Mouse (Mus musculus): Measurements from ENCODE around the gene Snx9.

The Snx9 gene

GRCm38 (mm10) chr17:5842988-5843640 lies 2.0 kb downstream of the Snx9 start:
- DNase-seq (ENCODE audit: low spot score in 2 of 2), result no peak

DNA sequence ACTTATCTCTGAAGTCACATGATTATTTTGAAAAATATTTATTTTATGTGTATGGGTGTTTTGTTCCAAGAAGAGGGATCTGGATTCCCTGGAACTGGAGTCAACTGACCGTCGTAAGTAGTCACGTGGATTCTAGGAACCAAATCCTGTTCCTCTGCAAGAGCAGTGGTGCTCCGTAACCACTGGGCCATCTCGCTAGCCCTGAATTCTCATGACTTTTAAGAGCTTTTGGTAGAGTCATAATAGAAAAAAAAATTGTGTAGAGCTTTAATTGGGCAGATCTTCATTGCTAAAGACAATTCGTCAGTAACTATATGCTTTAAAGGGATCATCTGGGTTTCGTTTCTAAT lies 2.5 kb downstream of the Snx9 start:
- DNase-seq (ENCODE audit: low spot score in 2 of 2), result no peak

DNA sequence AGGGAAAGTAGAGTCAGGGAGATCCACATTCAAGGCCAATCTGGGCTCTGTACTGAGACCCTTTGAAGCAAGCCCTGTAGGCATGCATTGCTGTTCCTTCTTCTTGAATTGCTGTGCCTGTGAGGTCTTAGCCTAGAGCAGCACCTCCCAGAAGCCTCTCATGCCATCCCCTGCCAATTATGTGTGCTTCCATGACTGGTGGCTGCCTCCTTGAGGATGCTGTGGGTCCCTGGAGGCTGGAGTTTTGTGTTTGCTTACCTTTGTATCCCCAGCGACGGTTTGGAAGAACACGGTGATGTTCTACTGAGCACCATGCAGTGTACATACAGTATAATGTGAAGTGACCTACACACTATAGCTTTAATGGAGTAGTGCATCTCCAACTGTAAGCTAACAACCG lies 4.2 kb downstream of the Snx9 start:
- DNase-seq (ENCODE audit: low spot score in 2 of 2), result no peak

GRCm38 (mm10) chr17:5846101-5846500 lies 5.0 kb downstream of the Snx9 start:
- DNase-seq (ENCODE audit: low spot score in 2 of 2), result no peak

DNA sequence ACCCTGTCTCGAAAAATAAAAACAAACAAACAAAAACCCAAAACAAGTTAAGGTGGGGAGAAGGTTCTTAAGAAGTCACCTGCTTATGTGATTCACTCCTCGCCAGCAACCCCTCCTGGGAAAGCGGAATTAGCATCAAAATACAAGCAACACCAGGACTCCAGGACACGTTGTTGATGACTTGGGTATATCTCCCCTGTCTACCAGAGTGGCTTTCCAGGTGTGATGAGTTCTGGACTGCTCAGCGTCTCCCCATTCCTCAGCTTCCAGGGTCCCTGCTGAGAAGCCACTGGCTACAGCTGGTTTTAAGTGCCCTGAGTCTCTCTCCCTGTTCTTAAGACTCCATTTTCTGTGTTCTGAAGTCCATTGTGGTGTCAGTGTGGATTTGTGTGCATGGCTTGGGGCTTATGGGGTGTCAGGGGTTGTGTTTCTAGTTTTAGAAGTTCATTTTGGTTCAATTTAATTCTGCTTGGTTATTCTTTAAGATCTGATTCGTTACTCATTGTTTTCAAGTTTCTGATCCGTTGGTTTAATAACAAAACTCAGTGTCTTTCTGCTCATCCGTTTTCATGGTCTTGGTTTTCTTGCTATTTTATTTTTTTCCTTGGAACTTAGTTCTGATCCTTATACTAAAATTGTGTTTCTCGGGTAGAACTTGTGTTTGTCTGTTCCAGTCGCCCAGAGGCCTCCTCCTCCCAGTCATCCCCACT lies 7.7 kb downstream of the Snx9 start:
- DNase-seq (ENCODE audit: low spot score in 2 of 2), result no peak

DNA sequence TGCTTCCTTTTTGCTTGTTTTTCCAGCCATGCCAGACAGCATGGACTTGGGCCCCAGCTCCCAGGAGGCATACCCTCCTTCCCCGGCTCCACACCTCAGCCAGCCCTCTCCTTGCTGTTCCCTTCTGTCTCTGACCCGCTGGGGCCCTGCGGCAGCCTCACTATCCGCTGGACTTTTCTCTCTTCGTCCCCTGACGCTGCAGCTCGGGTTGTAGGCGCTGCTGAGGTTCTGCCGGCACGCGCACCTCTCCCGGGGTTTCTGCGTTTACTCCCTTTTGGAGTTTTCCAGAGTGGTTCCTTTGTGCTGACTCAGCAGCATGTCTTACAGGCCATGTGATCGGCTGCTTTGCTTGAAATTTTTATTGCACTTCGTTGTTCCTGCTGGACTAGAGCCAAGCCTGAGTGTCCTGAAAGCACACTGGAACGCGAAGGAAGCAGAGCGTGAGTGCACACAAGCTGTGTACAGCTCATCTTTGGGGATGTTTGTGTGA lies 8.3 kb downstream of the Snx9 start:
- no peak for DNase-seq (ENCODE audit: low spot score in 2 of 2)

GRCm38 (mm10) chr17:5850031-5850430 lies 8.9 kb downstream of the Snx9 start:
- no peak for DNase-seq (ENCODE audit: low spot score in 2 of 2)

GRCm38 (mm10) chr17:5850476-5850875 lies 9.3 kb downstream of the Snx9 start:
- DNase-seq (ENCODE audit: low spot score in 2 of 2), result no peak

DNA sequence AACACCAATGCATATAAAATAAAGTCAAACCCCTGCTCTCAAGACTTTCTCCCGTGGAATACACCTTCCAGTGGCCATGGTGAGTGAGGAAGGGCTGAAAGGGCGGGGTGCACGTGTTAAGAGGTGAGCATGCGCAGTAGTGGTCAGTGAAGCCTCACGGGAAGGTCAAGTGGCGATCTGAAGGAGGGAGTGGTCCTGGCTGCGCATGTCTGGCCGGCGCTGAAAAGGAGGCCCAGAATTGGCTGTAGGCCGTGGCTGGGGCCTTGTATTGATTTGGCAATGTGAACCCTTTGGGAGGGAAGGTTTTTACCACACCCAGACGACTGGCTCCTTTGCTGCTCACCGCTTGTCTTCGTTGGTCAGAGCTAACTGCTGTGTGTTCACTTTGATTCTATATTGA lies 12.8 kb downstream of the Snx9 start:
- DNase-seq (ENCODE audit: low spot score in 2 of 2), result no peak

GRCm38 (mm10) chr17:5855560-5855959 lies 14.4 kb downstream of the Snx9 start:
- DNase-seq (ENCODE audit: low spot score in 2 of 2), result no peak

DNA sequence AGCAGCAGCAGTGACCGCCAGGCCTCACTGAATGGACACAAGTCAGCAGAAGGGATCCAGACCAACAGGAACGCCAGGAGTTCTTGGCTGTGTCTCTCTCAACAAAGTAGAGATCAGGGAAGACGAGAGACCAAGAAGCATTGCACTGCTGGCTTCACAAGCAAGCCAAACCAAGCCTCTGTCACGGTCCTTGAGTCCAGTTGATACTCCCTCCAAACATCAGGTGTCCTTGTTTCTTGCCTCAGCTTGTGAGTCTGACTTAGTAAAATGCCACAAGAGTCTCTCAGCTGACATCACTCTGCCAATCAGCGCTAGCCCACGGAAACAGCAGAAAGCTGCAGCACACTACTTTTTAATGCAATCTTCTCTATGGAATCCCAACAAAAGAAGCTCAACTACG lies 15.3 kb downstream of the Snx9 start:
- DNase-seq (ENCODE audit: low spot score in 2 of 2), result no peak

DNA sequence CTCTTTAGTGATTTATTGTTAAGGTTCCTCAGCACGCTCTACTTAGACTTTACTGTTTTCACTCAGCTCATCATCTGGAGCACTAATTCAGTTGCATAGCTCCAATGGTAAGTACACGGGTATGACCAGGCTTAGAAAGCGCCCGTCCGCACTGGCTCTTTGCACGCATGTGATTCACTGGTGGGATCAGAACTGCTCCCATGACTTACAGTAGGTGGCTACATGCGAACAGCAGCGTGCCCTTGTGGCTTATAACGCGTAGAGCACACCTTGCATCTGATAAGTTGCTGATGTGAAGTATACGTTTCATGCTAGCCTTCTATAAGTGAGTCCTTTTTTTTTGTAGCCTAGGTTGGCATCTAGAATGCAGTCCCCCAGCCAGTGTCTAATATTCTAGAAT lies 16.1 kb downstream of the Snx9 start:
- no peak for DNase-seq (ENCODE audit: low spot score in 2 of 2)

GRCm38 (mm10) chr17:5858209-5858608 lies 17.1 kb downstream of the Snx9 start:
- DNase-seq (ENCODE audit: low spot score in 2 of 2), result no peak

DNA sequence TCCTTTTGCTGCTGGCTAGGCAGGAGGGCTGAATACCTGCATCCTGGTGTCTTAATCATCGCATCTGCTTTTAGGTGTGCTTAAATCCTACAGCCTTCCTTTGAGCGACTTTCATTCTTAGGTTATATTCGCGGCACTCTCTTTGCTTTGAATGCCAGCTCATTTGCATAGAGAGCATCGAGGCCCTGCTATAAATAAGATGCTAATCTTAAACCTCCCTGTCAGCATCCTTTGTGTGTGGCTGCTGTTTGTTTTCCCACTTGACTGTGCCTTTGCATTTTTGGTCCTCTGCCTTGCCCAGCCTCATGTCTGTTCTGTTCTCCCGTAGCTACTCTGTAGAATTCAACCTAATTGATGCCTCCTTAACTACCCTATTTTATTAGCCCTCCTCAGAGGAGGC lies 21.2 kb downstream of the Snx9 start:
- DNase-seq (ENCODE audit: low spot score in 2 of 2), result no peak

- no peak for DNase-seq (ENCODE audit: low spot score in 2 of 2)
Measured at GRCm38 (mm10) chr17:5862869-5863268, 21.7 kb downstream of the Snx9 start.

- DNase-seq (ENCODE audit: low spot score in 2 of 2), result no peak
Measured at GRCm38 (mm10) chr17:5863745-5864144, 22.6 kb downstream of the Snx9 start.

DNA sequence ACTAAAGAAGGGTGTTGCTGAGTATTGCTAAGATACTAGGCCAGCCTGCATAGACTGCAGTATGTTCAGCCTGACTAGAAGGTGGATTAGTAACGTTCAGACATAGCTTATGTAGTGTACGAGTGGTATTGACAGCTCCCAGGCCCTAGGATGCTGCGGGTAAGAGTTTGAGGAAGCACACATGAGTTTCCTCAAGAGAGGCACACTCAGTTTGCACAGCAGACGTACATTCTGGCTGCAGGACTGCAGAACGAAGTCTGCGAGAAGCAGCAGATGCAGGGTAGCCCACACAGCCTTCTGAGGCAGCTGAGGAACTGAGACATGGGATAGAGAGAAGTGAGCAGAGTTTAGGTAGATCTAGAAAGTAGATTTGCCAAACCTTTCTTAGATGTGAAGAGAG lies 26.3 kb downstream of the Snx9 start:
- DNase-seq (ENCODE audit: low spot score in 2 of 2), result no peak

DNA sequence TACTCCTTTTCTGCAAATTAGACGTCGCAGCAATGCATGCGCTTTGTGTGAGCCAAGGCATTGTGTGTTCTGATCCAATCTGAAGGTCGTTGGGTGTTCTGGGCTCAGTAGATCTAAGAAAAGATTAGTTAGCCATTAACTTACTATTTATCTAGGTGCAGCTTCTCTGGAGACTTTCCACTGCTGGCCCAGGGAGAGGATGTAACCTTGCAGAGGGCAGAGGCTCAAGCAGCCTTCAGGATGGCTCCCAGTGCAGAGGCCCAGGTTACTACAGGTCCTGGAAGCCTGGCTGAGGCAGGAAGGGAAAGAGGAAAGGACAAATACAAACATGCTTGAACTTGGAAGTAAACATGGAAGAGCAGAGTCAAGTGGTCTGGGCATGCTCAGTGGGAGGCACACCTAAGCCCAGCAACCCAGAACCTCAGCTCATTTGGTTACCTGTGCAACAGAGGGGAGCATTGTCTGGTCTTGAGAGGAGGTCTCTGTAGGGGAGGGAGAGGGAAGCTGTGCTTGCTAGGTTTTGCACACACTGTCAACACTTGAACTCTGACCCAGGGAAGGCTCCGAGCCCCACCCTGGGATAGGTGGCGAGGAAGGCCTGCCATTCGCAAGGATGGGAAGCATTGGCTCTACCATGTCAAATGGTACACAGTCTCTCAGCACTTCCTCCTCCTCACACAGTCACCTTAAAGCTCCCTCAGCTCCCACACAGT lies 27.3 kb downstream of the Snx9 start:
- DNase-seq (ENCODE audit: low spot score in 2 of 2), result no peak

GRCm38 (mm10) chr17:5869461-5869860 lies 28.3 kb downstream of the Snx9 start:
- DNase-seq (ENCODE audit: low spot score in 2 of 2), result no peak

DNA sequence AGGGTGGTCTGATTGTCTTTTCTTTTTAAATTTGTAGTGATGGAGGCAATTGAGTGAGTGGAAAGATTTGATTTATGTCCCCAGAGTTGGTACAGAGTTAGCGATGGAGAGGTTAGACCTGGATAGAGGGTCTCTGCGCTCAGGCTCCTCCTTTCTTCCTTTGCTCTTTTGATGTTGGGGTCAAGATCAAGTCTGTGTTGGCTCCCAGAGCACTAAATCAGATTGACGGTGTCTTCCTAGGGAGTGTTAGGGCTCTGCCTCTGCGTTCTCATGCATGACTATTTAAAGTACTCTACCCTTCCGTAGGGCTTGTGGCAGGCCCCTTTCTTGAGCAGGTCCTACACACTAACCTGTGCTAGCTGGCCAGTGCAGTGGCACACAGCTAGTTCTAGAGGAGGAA lies 28.9 kb downstream of the Snx9 start:
- peak in 1 of 2 experiments; percentile 49 for DNase-seq (ENCODE audit: low spot score in 2 of 2)

GRCm38 (mm10) chr17:5870696-5871095 lies 29.6 kb downstream of the Snx9 start:
- peak in 1 of 2 experiments; percentile 41 for DNase-seq (ENCODE audit: low spot score in 2 of 2)

DNA sequence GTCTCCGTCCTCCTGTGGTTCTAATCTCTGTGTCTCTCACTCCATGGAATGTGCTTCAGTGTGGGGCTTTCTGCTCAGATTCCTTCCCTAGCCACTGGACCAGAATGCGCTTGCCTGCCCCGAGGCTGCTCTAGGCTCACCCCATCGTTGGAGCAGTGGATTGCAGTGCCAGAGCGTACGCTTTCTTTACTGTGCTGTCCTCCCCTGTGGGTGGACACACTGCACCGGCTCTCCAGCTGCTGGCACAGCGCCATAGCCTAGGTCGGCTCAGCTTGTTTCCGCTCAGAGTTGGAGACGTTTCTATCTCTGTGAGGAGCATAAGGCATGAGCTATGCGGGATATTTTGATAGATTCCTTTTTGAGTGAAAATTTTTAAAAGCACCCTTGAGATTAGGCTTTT lies 31.4 kb downstream of the Snx9 start:
- peak; percentile 39 to 64 for DNase-seq (ENCODE audit: low spot score in 2 of 2)

GRCm38 (mm10) chr17:5874565-5874964 lies 33.4 kb downstream of the Snx9 start:
- peak in 1 of 2 experiments; percentile 51 for DNase-seq (ENCODE audit: low spot score in 2 of 2)

Data from spleen, postnatal 4 days (tissue).